Comparison of ENCODE assay signal across 8 mouse cellular contexts in the genomic region with DNA sequence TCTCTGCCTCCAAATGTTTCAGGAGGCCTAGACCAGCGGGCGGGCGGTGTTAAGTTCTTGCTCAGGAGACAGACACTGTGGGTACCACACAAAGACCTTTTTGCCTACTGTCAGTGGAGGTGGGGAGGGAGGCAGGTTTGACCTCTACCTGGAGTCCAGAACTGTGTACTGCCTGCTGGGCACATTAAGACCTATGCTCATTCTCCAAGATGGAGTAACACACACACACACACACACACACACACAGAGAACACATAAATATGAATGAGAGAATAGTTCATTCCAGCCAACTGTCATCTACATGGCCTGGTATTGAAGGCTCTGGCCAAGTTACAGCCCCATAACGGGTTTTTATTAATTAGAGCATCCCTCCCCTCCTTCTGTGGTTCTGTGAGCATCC. TPM values are rescaled to one million over a fixed set of nuclear protein-coding genes. Genes with fewer than 3 reads are reported as not detected.
A peak's percentile ranks its signal among the peaks of the same experiment; 100 is the strongest.
DNase-seq lines count a peak whose midpoint lies in the region; ATAC-seq and TF ChIP-seq lines count a peak whose summit lies in the region.
"Had no signal": no experiment of that assay in that cellular context is flagged by ENCODE, and none has a peak within 500 bp of the region (broad histone marks: within the 10 kb centered on the region; RNA-seq: fewer than 3 reads in every experiment).

No protein-coding gene starts in this region.

- H3K4me3 ChIP-seq in left cerebral cortex, adult 2 months = peak overlapping the region; percentile 41
- peak overlapping the region; percentile 24 for H3K4me3 ChIP-seq in forebrain, embryonic 11.5 days (ENCODE audit: low read depth, low read length)
- no peak overlapping the region for H3K4me3 ChIP-seq in intestine, embryonic 15.5 days (replicated peaks)
- peak overlapping the region; percentile 32 for H3K4me3 ChIP-seq in neural tube, embryonic 13.5 days

- H3K36me3 ChIP-seq in forebrain, embryonic 11.5 days (ENCODE audit: control insufficient read depth, insufficient read depth, low read length) = no peaks in the 10 kb centered on the region
- H3K36me3 ChIP-seq in intestine, embryonic 15.5 days = no peaks in the 10 kb centered on the region
- no peaks in the 10 kb centered on the region for H3K36me3 ChIP-seq in neural tube, embryonic 13.5 days

- H3K9ac ChIP-seq in forebrain, embryonic 11.5 days (ENCODE audit: low read length) = peak overlapping the region; percentile 20; the same call in 1 of the 2 replicates
- no peak overlapping the region for H3K9ac ChIP-seq in intestine, embryonic 15.5 days
- peak overlapping the region; percentile 27 for H3K9ac ChIP-seq in neural tube, embryonic 13.5 days

- H3K4me2 ChIP-seq in forebrain, embryonic 11.5 days (ENCODE audit: low read depth, low read length, severe bottlenecking) = peak overlapping the region; percentile 54
- peak overlapping the region; percentile 63 for H3K4me2 ChIP-seq in intestine, embryonic 15.5 days (replicated peaks)
- peak overlapping the region; percentile 56 for H3K4me2 ChIP-seq in neural tube, embryonic 13.5 days

- H3K27ac ChIP-seq in left cerebral cortex, adult 2 months = peak overlapping the region; percentile 86
- 0 out of 2 replicates have a peak overlapping the region, but pooled peaks have one; percentile 21 for H3K27ac ChIP-seq in forebrain, embryonic 11.5 days (ENCODE audit: low read depth, low read length)
- 0 out of 2 replicates have a peak overlapping the region, but pooled peaks have one; percentile 23 for H3K27ac ChIP-seq in intestine, embryonic 15.5 days
- H3K27ac ChIP-seq in neural tube, embryonic 13.5 days (replicated peaks) = peak overlapping the region; percentile 84

- TF ChIP-seq CTCF in left cerebral cortex, adult 2 months (IDR thresholded peaks at IDR 0.05) = no peak

- H3K27me3 ChIP-seq in forebrain, embryonic 11.5 days (ENCODE audit: control insufficient read depth, insufficient read depth, low read length) = no peaks in the 10 kb centered on the region
- no peaks in the 10 kb centered on the region for H3K27me3 ChIP-seq in intestine, embryonic 15.5 days (replicated peaks)
- no peaks in the 10 kb centered on the region for H3K27me3 ChIP-seq in neural tube, embryonic 13.5 days

- DNase-seq in left cerebral cortex, adult 2 months (ENCODE audit: extremely low spot score in 1 of 2, low spot score in 2 of 2) = no peak
- DNase-seq in left cerebral cortex, adult 9 months (ENCODE audit: low spot score in 2 of 2) = no peak
- DNase-seq in forebrain, embryonic 11.5 days (ENCODE audit: low spot score) = no peak
- DNase-seq in layer of hippocampus, postnatal 10 days (ENCODE audit: low spot score in 2 of 2) = no peak
- no peak for DNase-seq in kidney, postnatal 14 days

- intact Hi-C loops in left cerebral cortex, adult 2 months (cut with DNase I) = no loop called here

- 69% methylated on average over 4 of the region's 4 CpGs for WGBS in forebrain, embryonic 11.5 days
- 70% methylated on average over 4 of the region's 4 CpGs for WGBS in intestine, embryonic 15.5 days
- 55% methylated on average over 4 of the region's 4 CpGs for WGBS in neural tube, embryonic 13.5 days

- ATAC-seq in forebrain, embryonic 11.5 days (replicated peaks; ENCODE audit: low FRiP score) = 0 out of 2 replicates have a peak, but pooled peaks have one; percentile 18
- no peak; the same call in none of the 2 replicates for ATAC-seq in intestine, embryonic 15.5 days
- peak; percentile 51 for ATAC-seq in neural tube, embryonic 13.5 days (ENCODE audit: low read depth)

- H3K9me3 ChIP-seq in forebrain, embryonic 11.5 days (ENCODE audit: control insufficient read depth, low read length) = no peaks in the 10 kb centered on the region
- no peaks in the 10 kb centered on the region for H3K9me3 ChIP-seq in intestine, embryonic 15.5 days
- H3K9me3 ChIP-seq in neural tube, embryonic 13.5 days = no peaks in the 10 kb centered on the region

- H3K4me1 ChIP-seq in forebrain, embryonic 11.5 days (replicated peaks; ENCODE audit: control insufficient read depth, insufficient read depth, low read length) = peaks cover 21% of the 10 kb centered on the region
- H3K4me1 ChIP-seq in intestine, embryonic 15.5 days (replicated peaks) = peaks cover 23% of the 10 kb centered on the region
- H3K4me1 ChIP-seq in neural tube, embryonic 13.5 days (replicated peaks) = peaks cover 76% of the 10 kb centered on the region

RNA-seq across cellular contexts. Expression of gene Abcg1, which starts 15.4 kb away (rescaled TPM):
- total RNA-seq in left cerebral cortex, adult 2 months (2021) = 10 to 100 TPM; 76.5 to 77.6 TPM
- polyA plus RNA-seq in forebrain, embryonic 11.5 days (2014; fragmentation: Nextera tagmentation; extraction: Ambion mirVana) = 10.1 and 11.8 TPM in 2 replicates
- 5.8 and 6.2 TPM in 2 replicates for polyA plus RNA-seq in intestine, embryonic 15.5 days (2015; fragmentation: Nextera tagmentation; extraction: Ambion mirVana)
- 16.5 and 16.7 TPM in 2 replicates for polyA plus RNA-seq in neural tube, embryonic 13.5 days (2015; fragmentation: Nextera tagmentation; extraction: Ambion mirVana)
- total RNA-seq in layer of hippocampus, postnatal 10 days (2021) = 10 to 100 TPM; 28.1 to 30.5 TPM

RNA-seq across cellular contexts. Expression of gene Tff3, which starts 56.6 kb away (rescaled TPM):
- not detected for total RNA-seq in left cerebral cortex, adult 2 months (2021)
- 1.1 and 1.2 TPM in 2 replicates for polyA plus RNA-seq in forebrain, embryonic 11.5 days (2014; fragmentation: Nextera tagmentation; extraction: Ambion mirVana)
- polyA plus RNA-seq in intestine, embryonic 15.5 days (2015; fragmentation: Nextera tagmentation; extraction: Ambion mirVana) = 710 and 905 TPM in 2 replicates
- polyA plus RNA-seq in neural tube, embryonic 13.5 days (2015; fragmentation: Nextera tagmentation; extraction: Ambion mirVana) = 2.8 and 3.0 TPM in 2 replicates
- not detected for total RNA-seq in layer of hippocampus, postnatal 10 days (2021)
- total RNA-seq: common myeloid progenitor, adult 5-6 weeks had no signal

Comparison
In these comparisons a context has a peak if more than half of its experiments do, and no peak if none do; other contexts are left out.
1. H3K27ac ChIP-seq: peak in every context shown above with its lines; median percentile 86 in left cerebral cortex, adult 2 months; 84 in neural tube, embryonic 13.5 days; 23 in intestine, embryonic 15.5 days; 21 in forebrain, embryonic 11.5 days.
2. RNA of gene Tff3, which starts 56.6 kb away (polyA plus RNA-seq): 710 to 905 TPM in intestine, embryonic 15.5 days; 2.8 to 3.0 TPM in neural tube, embryonic 13.5 days and 1.1 to 1.2 TPM in forebrain, embryonic 11.5 days; every median in the first group is over 100 times any median in the second.
3. Peak in every context shown above with its lines, with median percentiles within 50 percentile points of each other: H3K4me2 ChIP-seq.